Mouse (Mus musculus): ENCODE results near the gene Ablim1. TPM values are rescaled to one million over a fixed set of nuclear protein-coding genes. Genes with fewer than 3 reads are reported as not detected.

Gene Ablim1
- total and polyA plus RNA-seq, 2 experiments from 2014 or later: 44.7 to 71.7 TPM

DNA sequence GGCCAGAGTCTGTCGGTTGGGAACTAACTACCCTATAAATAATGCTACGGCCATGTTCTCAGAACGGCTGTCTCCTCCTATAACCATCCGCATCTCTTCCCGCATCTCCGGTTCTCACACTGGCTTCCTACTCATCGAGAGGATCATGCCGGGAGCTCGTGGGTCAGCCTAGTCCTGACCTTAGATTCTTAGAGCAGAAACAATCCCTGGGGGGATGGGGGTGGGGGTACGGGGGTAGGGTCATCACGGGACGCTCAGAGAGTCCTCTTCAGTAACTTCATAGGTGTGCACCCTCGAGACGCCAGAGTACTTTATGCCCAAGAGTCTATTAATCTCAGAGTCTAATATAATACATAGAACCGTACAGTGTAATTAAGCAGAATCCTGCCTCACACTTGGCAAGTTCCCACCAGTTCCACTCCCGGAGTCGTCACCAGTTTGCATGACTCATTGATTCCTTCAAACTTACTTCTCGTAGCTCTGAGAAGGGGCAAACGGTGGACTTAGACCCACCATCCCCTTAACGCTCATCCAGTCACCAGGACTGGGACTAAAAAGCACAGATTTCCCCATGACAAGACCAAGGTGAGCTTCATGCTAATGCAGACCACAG lies 156.9 kb downstream of the Ablim1 start:
- no peak for TF ChIP-seq CTCF (IDR thresholded peaks at IDR 0.05; ENCODE audit: low read depth)
- H3K4me1 ChIP-seq (ENCODE audit: insufficient read depth, low read length): 0 out of 2 replicates have a peak, but pooled peaks cover 8% of the 10 kb centered on the region
- H3K4me3 ChIP-seq (ENCODE audit: low read length): no peak overlapping the region
- H3K4me2 ChIP-seq (ENCODE audit: low read depth, low read length): no peak overlapping the region
- ATAC-seq (no peak), DNase-seq (ENCODE audit: low spot score) (no peak)
- H3K27ac ChIP-seq: no peak overlapping the region
- no peaks in the 10 kb centered on the region for H3K27me3 ChIP-seq (ENCODE audit: insufficient read depth, low read length)
- WGBS: 73% methylated on average over 20 of the region's 20 CpGs
- H3K9ac ChIP-seq (replicated peaks; ENCODE audit: low read length): no peak overlapping the region
- H3K36me3 ChIP-seq (ENCODE audit: insufficient read depth, low read length): no peaks in the 10 kb centered on the region
- H3K9me3 ChIP-seq (ENCODE audit: low read length): no peaks in the 10 kb centered on the region

DNA sequence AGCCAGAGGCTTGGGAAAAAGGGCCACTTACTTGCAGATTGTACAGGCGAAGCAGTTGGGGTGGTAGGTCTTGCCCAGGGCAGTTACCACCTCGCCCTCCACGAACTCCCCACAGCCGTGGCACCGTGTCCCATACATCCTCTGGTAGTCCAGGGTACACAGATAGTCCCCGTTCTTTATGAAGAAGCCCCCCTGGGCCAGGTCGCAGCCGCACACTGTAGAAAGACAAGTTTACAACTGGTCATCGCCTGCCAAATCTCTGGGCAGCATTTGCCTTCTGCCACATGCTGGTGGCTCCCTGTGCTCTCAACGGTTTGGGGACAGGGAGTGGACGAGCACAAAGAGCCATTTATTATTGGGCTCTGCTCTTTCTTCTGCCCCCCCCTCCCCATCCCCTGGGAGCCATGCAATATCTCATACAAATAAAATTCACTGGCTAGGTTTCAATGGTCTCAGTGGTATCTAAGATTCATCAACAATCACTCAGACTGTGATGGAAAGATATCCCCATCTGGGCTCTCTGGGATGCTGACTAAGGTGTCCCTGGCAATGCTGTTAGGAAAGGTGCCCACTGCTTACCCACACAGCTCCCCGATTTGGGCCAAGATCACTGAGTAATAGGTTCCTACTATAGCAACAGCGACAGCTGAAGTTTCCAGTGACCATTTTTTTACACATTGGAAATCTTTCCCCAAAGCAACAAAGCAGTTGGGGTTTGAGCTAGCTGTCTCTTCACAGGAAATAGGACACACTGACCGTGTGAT lies 159.4 kb downstream of the Ablim1 start:
- Histone ChIP-seq H3K9me3 (ENCODE audit: low read length) (no peaks in the 10 kb centered on the region), H3K4me3 (ENCODE audit: low read length) (no peak overlapping the region), H3K4me1 (ENCODE audit: insufficient read depth, low read length) (0 out of 2 replicates have a peak, but pooled peaks cover 11% of the 10 kb centered on the region), H3K9ac (replicated peaks; ENCODE audit: low read length) (no peak overlapping the region), H3K27me3 (ENCODE audit: insufficient read depth, low read length) (no peaks in the 10 kb centered on the region), H3K36me3 (ENCODE audit: insufficient read depth, low read length) (no peaks in the 10 kb centered on the region), H3K4me2 (ENCODE audit: low read depth, low read length) (no peak overlapping the region), H3K27ac (peak overlapping the region; percentile 20; the same call in 1 of the 2 replicates)
- WGBS: 56% methylated on average over 14 of the region's 14 CpGs
- ATAC-seq (peak; percentile 18), DNase-seq (ENCODE audit: low spot score) (peak; percentile 31)
- TF ChIP-seq CTCF (IDR thresholded peaks at IDR 0.05; ENCODE audit: low read depth): no peak

DNA sequence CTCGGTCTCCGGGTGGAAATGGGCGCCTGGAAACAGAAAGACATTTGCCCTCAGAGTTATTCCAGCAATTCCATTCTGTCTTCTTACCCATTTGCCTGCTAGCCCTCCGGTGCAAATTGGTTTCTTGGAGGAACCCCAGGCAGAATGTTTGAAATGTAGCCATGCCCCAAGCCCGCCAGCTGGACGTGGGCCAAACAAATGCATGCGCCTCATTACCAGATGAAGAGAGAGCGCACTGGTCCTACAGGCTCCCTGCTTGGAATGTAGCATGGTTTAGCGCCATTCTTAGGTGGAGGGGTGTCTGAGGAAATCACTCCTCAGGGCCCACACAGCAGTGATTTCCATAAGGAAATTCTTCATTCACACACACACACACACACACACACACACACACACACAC lies 162.4 kb downstream of the Ablim1 start:
- no peak overlapping the region for H3K9ac ChIP-seq (replicated peaks; ENCODE audit: low read length)
- H3K27me3 ChIP-seq (ENCODE audit: insufficient read depth, low read length): no peaks in the 10 kb centered on the region
- no peaks in the 10 kb centered on the region for H3K36me3 ChIP-seq (ENCODE audit: insufficient read depth, low read length)
- DNase-seq (ENCODE audit: low spot score): peak; percentile 89
- no peak overlapping the region for H3K4me3 ChIP-seq (ENCODE audit: low read length)
- peak; percentile 14; the same call in 1 of the 2 replicates for TF ChIP-seq CTCF (IDR thresholded peaks at IDR 0.05; ENCODE audit: low read depth)
- 0 out of 2 replicates have a peak, but pooled peaks cover 11% of the 10 kb centered on the region for H3K4me1 ChIP-seq (ENCODE audit: insufficient read depth, low read length)
- ATAC-seq: no peak
- no peak overlapping the region for H3K27ac ChIP-seq
- no peak overlapping the region for H3K4me2 ChIP-seq (ENCODE audit: low read depth, low read length)
- 29% methylated on average over 9 of the region's 9 CpGs for WGBS
- no peaks in the 10 kb centered on the region for H3K9me3 ChIP-seq (ENCODE audit: low read length)

- no peak for TF ChIP-seq CTCF (IDR thresholded peaks at IDR 0.05; ENCODE audit: low read depth)
- H3K4me2 ChIP-seq (ENCODE audit: low read depth, low read length): no peak overlapping the region
- ATAC-seq (no peak), DNase-seq (ENCODE audit: low spot score) (no peak)
- 88% methylated on average over 9 of the region's 9 CpGs for WGBS
- 0 out of 2 replicates have a peak, but pooled peaks cover 11% of the 10 kb centered on the region for H3K4me1 ChIP-seq (ENCODE audit: insufficient read depth, low read length)
- H3K9ac ChIP-seq (replicated peaks; ENCODE audit: low read length): no peak overlapping the region
- no peaks in the 10 kb centered on the region for H3K27me3 ChIP-seq (ENCODE audit: insufficient read depth, low read length)
- H3K9me3 ChIP-seq (ENCODE audit: low read length): no peaks in the 10 kb centered on the region
- H3K4me3 ChIP-seq (ENCODE audit: low read length): no peak overlapping the region
- H3K27ac ChIP-seq: no peak overlapping the region
- H3K36me3 ChIP-seq (ENCODE audit: insufficient read depth, low read length): no peaks in the 10 kb centered on the region
Measured at GRCm38 (mm10) chr19:57151504-57151903, 163.2 kb downstream of the Ablim1 start.

GRCm38 (mm10) chr19:57150275-57150674 lies 164.4 kb downstream of the Ablim1 start:
- Histone ChIP-seq H3K4me3 (ENCODE audit: low read length) (no peak overlapping the region), H3K27ac (no peak overlapping the region), H3K27me3 (ENCODE audit: insufficient read depth, low read length) (no peaks in the 10 kb centered on the region), H3K4me1 (ENCODE audit: insufficient read depth, low read length) (0 out of 2 replicates have a peak, but pooled peaks cover 9% of the 10 kb centered on the region), H3K9ac (replicated peaks; ENCODE audit: low read length) (no peak overlapping the region), H3K4me2 (ENCODE audit: low read depth, low read length) (no peak overlapping the region), H3K9me3 (ENCODE audit: low read length) (no peaks in the 10 kb centered on the region), H3K36me3 (ENCODE audit: insufficient read depth, low read length) (no peaks in the 10 kb centered on the region)
- 48% methylated on average over 1 of the region's 1 CpGs for WGBS
- no peak for ATAC-seq
- TF ChIP-seq CTCF (IDR thresholded peaks at IDR 0.05; ENCODE audit: low read depth): peak; percentile 88
- DNase-seq (ENCODE audit: low spot score): peak; percentile 59

DNA sequence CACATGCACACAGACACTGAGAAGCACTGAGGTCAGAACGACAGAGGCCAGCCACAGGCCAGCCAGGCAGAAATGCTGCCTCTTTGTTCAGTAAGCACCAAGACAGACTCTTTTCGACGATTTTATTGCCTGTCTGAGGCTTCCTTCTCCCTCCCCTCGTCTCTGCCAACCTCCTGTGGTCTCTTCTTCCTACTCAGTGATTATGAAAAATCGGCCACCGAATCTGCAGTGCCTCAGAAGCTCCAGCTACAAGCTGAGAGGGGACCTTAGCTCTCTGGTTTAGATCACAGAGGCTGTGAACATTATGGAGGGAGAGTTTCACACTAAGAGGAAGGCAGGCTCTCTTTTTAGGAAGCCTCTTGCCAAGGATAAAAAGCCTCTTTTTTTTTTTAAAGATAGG lies 167.0 kb downstream of the Ablim1 start:
- H3K9ac ChIP-seq (replicated peaks; ENCODE audit: low read length): 0 out of 2 replicates have a peak overlapping the region, but pooled peaks have one; percentile 17
- 14% methylated on average over 6 of the region's 6 CpGs for WGBS
- 0 out of 2 replicates have a peak, but pooled peaks cover 4% of the 10 kb centered on the region for H3K4me1 ChIP-seq (ENCODE audit: insufficient read depth, low read length)
- peak overlapping the region; percentile 32; the same call in 1 of the 2 replicates for H3K27ac ChIP-seq
- H3K27me3 ChIP-seq (ENCODE audit: insufficient read depth, low read length): no peaks in the 10 kb centered on the region
- peak; percentile 27 for DNase-seq (ENCODE audit: low spot score)
- H3K4me2 ChIP-seq (ENCODE audit: low read depth, low read length): no peak overlapping the region
- H3K9me3 ChIP-seq (ENCODE audit: low read length): no peaks in the 10 kb centered on the region
- H3K36me3 ChIP-seq (ENCODE audit: insufficient read depth, low read length): no peaks in the 10 kb centered on the region
- no peak for ATAC-seq
- H3K4me3 ChIP-seq (ENCODE audit: low read length): no peak overlapping the region
- TF ChIP-seq CTCF (IDR thresholded peaks at IDR 0.05; ENCODE audit: low read depth): no peak

Measured in hindbrain, postnatal 0 days (tissue).